Mouse (Mus musculus) CD4-positive, CD25-positive, alpha-beta regulatory T cell, adult 2 months (primary cell): ENCODE results near the gene Fam169b.

ENCODE experiments used
- DNase-seq: peaks from one replicate; pipeline ENCODE4 v3.0.0-alpha.2; 2012; ENCODE audit warnings: low read depth, low spot score

Gene Fam169b

GRCm38 (mm10) chr7:68318006-68318788 lies 44.6 kb downstream of the Fam169b start:
- no peak for DNase-seq

GRCm38 (mm10) chr7:68318979-68319378 lies 45.3 kb downstream of the Fam169b start:
- no peak for DNase-seq

GRCm38 (mm10) chr7:68320078-68320810 lies 46.6 kb downstream of the Fam169b start:
- peak; percentile 63 for DNase-seq

GRCm38 (mm10) chr7:68323051-68323450 lies 49.4 kb downstream of the Fam169b start:
- peak; percentile 86 for DNase-seq

GRCm38 (mm10) chr7:68326190-68326722 lies 52.6 kb downstream of the Fam169b start:
- no peak for DNase-seq

- DNase-seq, result peak; percentile 64
These were observed 55.4 kb downstream of the Fam169b start for GRCm38 (mm10) chr7:68329000-68329399.

GRCm38 (mm10) chr7:68332799-68333198 lies 59.2 kb downstream of the Fam169b start:
- no peak for DNase-seq

GRCm38 (mm10) chr7:68337080-68337781 lies 63.6 kb downstream of the Fam169b start:
- DNase-seq, result no peak

- DNase-seq, result no peak
These were observed 65.0 kb downstream of the Fam169b start for GRCm38 (mm10) chr7:68338680-68339079.

- DNase-seq, result no peak
These were observed 70.9 kb downstream of the Fam169b start for GRCm38 (mm10) chr7:68344561-68344960.

GRCm38 (mm10) chr7:68345963-68346362 lies 72.3 kb downstream of the Fam169b start:
- no peak for DNase-seq

- no peak for DNase-seq
These were observed 81.9 kb downstream of the Fam169b start for GRCm38 (mm10) chr7:68355325-68356076.

- peak; percentile 82 for DNase-seq
These were observed 83.8 kb downstream of the Fam169b start for GRCm38 (mm10) chr7:68357407-68357806.

GRCm38 (mm10) chr7:68362609-68363008 lies 89.0 kb downstream of the Fam169b start:
- DNase-seq, result no peak

- peak; percentile 3 for DNase-seq
These were observed 92.1 kb downstream of the Fam169b start for GRCm38 (mm10) chr7:68365711-68366110.

GRCm38 (mm10) chr7:68368948-68369347 lies 95.3 kb downstream of the Fam169b start:
- DNase-seq, result peak; percentile 38

GRCm38 (mm10) chr7:68369694-68370093 lies 96.1 kb downstream of the Fam169b start:
- peak; percentile 89 for DNase-seq

GRCm38 (mm10) chr7:68374109-68374857 lies 100.6 kb downstream of the Fam169b start:
- peak; percentile 86 for DNase-seq

- peak; percentile 3 for DNase-seq
These were observed 108.5 kb downstream of the Fam169b start for GRCm38 (mm10) chr7:68382187-68382586.

- no peak for DNase-seq
These were observed 113.1 kb downstream of the Fam169b start for GRCm38 (mm10) chr7:68386767-68387166.
